Mouse (Mus musculus) CH12.LX (cell line): ENCODE measurements around the gene Dcpp1. TPM values are rescaled to one million over a fixed set of nuclear protein-coding genes. Genes with fewer than 3 reads are reported as not detected.

Experiments used
- DNase-seq: peaks from one replicate; pipeline ENCODE4 v3.0.0-alpha.2; 2013; ENCODE audit errors: extremely low read depth
- H3K27ac ChIP-seq: 2 replicates; pipeline ENCODE4 v1.5.1; 2012; ENCODE audit warnings: low read depth, mild to moderate bottlenecking, control low read depth, moderate library complexity; ENCODE audit not compliant: insufficient read depth
- H3K27me3 ChIP-seq: replicated peaks from 2 replicates; pipeline ENCODE3; 2012; ENCODE audit warnings: inconsistent platforms
- H3K36me3 ChIP-seq, 2 experiments: replicated peaks in 1 of 2; 2 replicates each; pipeline versions ENCODE3 to v1.6.1; 2012; ENCODE audit warnings: inconsistent platforms in 1 of 2, low read length in 1 of 2, mild to moderate bottlenecking in 1 of 2, mixed read lengths in 1 of 2, moderate library complexity in 1 of 2; ENCODE audit not compliant: control insufficient read depth in 1 of 2, insufficient read depth in 1 of 2
- H3K4me1 ChIP-seq, 2 experiments: 2 replicates each; pipeline ENCODE4 v1.6.1; 2012; ENCODE audit warnings: inconsistent platforms in 1 of 2, moderate library complexity in 1 of 2; ENCODE audit not compliant: insufficient read depth in 2 of 2, control insufficient read depth in 1 of 2
- H3K4me2 ChIP-seq: 2 replicates; pipeline ENCODE4 v1.6.1; 2012; ENCODE audit warnings: low read depth, mild to moderate bottlenecking, control low read depth; ENCODE audit not compliant: poor library complexity, insufficient read depth, severe bottlenecking
- H3K4me3 ChIP-seq, 3 experiments: fragments of 150-350 bp in 1 of 3; sonication (generic) in 1 of 3; replicated peaks in 1 of 3; 2 replicates each; pipeline versions ENCODE3 to v1.5.1; 2011 to 2012; ENCODE audit warnings: low read depth in 2 of 3, low read length in 2 of 3, mild to moderate bottlenecking in 2 of 3, moderate library complexity in 2 of 3, control low read depth in 1 of 3, improper control_type of control experiment in 1 of 3, inconsistent platforms in 1 of 3, mixed read lengths in 1 of 3; ENCODE audit not compliant: poor library complexity in 1 of 3
- H3K79me2 ChIP-seq: replicated peaks from 2 replicates; pipeline ENCODE4 v1.6.1; 2012; ENCODE audit warnings: mild to moderate bottlenecking, moderate library complexity; ENCODE audit not compliant: control insufficient read depth, poor library complexity, insufficient read depth, severe bottlenecking; ENCODE audit errors: extremely low read depth
- H3K9ac ChIP-seq: 2 replicates; pipeline ENCODE4 v1.6.1; 2012; ENCODE audit warnings: low read depth, mild to moderate bottlenecking, control low read depth, moderate library complexity; ENCODE audit not compliant: insufficient read depth
- H3K9me3 ChIP-seq: replicated peaks from 2 replicates; pipeline ENCODE3; 2012; ENCODE audit warnings: low read length, inconsistent platforms, mixed read lengths
- BHLHE40 ChIP-seq: IDR thresholded peaks from 2 replicates; pipeline ENCODE4 v1.6.1; 2011; ENCODE audit warnings: mild to moderate bottlenecking, low read depth, low read length, improper control_type of control experiment
- CHD2 ChIP-seq: IDR thresholded peaks from 2 replicates; pipeline ENCODE4 v1.6.1; 2011; ENCODE audit warnings: low read length, improper control_type of control experiment
- CTCF ChIP-seq, 2 experiments: IDR thresholded peaks in 1 of 2; conservative IDR thresholded peaks in 1 of 2; 2 replicates each; pipeline ENCODE4 v1.5.1; 2011 to 2012; ENCODE audit warnings: low read depth in 2 of 2, low read length in 2 of 2, improper control_type of control experiment in 1 of 2, inconsistent platforms in 1 of 2, mild to moderate bottlenecking in 1 of 2, moderate library complexity in 1 of 2
- E2F4 ChIP-seq: IDR thresholded peaks from 2 replicates; pipeline ENCODE4 v1.6.1; 2011; ENCODE audit warnings: low read depth, low read length, improper control_type of control experiment; ENCODE audit not compliant: insufficient replicate concordance
- ELF1 ChIP-seq: IDR thresholded peaks from 2 replicates; pipeline ENCODE4 v1.6.1; 2014; ENCODE audit warnings: low read depth, mild to moderate bottlenecking, inconsistent platforms, low read length, improper control_type of control experiment
- EP300 ChIP-seq: IDR thresholded peaks from 2 replicates; pipeline ENCODE4 v1.6.1; 2011; ENCODE audit warnings: low read length, improper control_type of control experiment
- ETS1 ChIP-seq: conservative IDR thresholded peaks from 2 replicates; pipeline ENCODE4 v1.6.1; 2012; ENCODE audit warnings: low read depth, mild to moderate bottlenecking, inconsistent platforms, low read length, improper control_type of control experiment, moderate library complexity
- KAT2A ChIP-seq: IDR thresholded peaks from 2 replicates; pipeline ENCODE4 v1.6.1; 2012; ENCODE audit warnings: low read length, improper control_type of control experiment, inconsistent platforms; ENCODE audit not compliant: insufficient replicate concordance
- MAX ChIP-seq: IDR thresholded peaks from 2 replicates; pipeline ENCODE4 v1.6.1; 2011; ENCODE audit warnings: low read length, improper control_type of control experiment
- MEF2A ChIP-seq: IDR thresholded peaks from 2 replicates; pipeline ENCODE4 v1.6.1; 2014; ENCODE audit warnings: low read depth, mild to moderate bottlenecking, inconsistent platforms, low read length, improper control_type of control experiment, borderline replicate concordance
- MXI1 ChIP-seq: IDR thresholded peaks from 2 replicates; pipeline ENCODE4 v1.6.1; 2011; ENCODE audit warnings: mild to moderate bottlenecking, low read depth, low read length, improper control_type of control experiment
- PAX5 ChIP-seq: IDR thresholded peaks from 2 replicates; pipeline ENCODE4 v1.6.1; 2012; ENCODE audit warnings: low read length, inconsistent platforms, mixed read lengths
- RAD21 ChIP-seq: IDR thresholded peaks from 2 replicates; pipeline ENCODE4 v1.6.1; 2011; ENCODE audit warnings: low read depth, mild to moderate bottlenecking, low read length, improper control_type of control experiment, moderate library complexity
- SIN3A ChIP-seq: IDR thresholded peaks from 2 replicates; pipeline ENCODE4 v1.6.1; 2012; ENCODE audit warnings: low read length, improper control_type of control experiment, inconsistent platforms
- SMC3 ChIP-seq: IDR thresholded peaks from 2 replicates; pipeline ENCODE4 v1.6.1; 2011; ENCODE audit warnings: low read depth, low read length, improper control_type of control experiment
- TCF12 ChIP-seq: IDR thresholded peaks from 2 replicates; pipeline ENCODE4 v1.6.1; 2014; ENCODE audit warnings: low read depth, mild to moderate bottlenecking, inconsistent platforms, low read length, improper control_type of control experiment
- USF1 ChIP-seq: IDR thresholded peaks from 2 replicates; pipeline ENCODE4 v1.6.1; 2014; ENCODE audit warnings: low read depth, mild to moderate bottlenecking, inconsistent platforms, low read length, improper control_type of control experiment
- USF2 ChIP-seq: conservative IDR thresholded peaks from 2 replicates; pipeline ENCODE4 v1.6.1; 2011; ENCODE audit warnings: low read depth, low read length, improper control_type of control experiment
- dilution Hi-C: fragments of 300-500 bp; cut with MboI; formaldehyde crosslinking; loops from 2 replicates; pipeline ENCODE4 v1.14.3; 2020; ENCODE audit warnings: low sequenced_read_pairs; ENCODE audit not compliant: extremely low pct_unique_long_range_greater_than_20kb, extremely low pct_ligation_motif_present
- in situ Hi-C: fragments of 300-500 bp; cut with MboI; formaldehyde crosslinking; loops from 3 replicates; pipeline ENCODE4 v1.14.3; 2019; ENCODE audit warnings: low sequenced_read_pairs, low pct_ligation_motif_present, low pct_unique_long_range_greater_than_20kb, mixed read lengths
- polyA plus RNA-seq: library from polyadenylated mRNA; unstranded; fragments of >175 nt; gene quantifications from 2 replicates; pipeline ENCODE4 v1.2.1, GENCODE M21; 2012; ENCODE audit warnings: low read depth; ENCODE audit not compliant: insufficient read length
- total RNA-seq, 2 experiments: library from RNA; depleted of rRNA; stranded (reverse); fragments of 300-350 nt in 1 of 2; fragments of >200 nt in 1 of 2; gene quantifications; 2 replicates each; pipeline ENCODE4 v1.2.3; 2012 to 2014

Dcpp1 gene
- total and polyA plus RNA-seq, 3 experiments: not detected

DNA sequence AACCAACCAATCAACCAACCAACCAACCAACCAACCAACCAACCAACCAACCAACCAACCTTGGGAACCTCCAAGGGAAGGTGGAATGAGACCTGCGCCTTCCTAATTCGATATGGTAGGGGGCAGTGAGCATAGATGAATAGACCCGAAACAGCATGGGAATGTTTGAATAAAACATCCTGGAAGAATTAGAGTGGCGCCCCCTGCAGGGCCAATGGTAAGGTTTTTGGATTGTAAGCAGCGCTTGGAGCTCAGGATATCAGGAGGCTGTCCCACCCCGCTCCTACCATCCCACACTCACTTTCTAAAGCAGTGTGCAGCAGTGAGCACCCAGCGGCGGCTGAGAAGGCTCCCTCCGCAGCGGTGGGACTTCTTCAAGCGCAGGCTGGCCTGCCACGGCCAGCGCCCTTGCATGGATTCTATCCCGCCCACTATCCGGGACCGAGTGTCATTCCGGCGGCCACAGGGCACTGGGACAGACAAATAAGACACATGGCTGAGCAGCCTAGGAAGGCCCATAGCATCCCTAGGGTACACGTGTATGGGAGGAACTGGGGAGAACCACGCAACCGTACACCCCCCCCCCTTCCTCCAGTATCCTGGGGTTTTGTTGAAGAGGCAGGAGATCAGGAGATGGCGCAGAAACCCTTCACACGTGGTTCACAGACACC, 37.4 kb upstream of the Dcpp1 start:
- Histone ChIP-seq H3K27me3 (no peaks in the 10 kb centered on the region), H3K9me3 (no peaks in the 10 kb centered on the region), H3K9ac (no peak overlapping the region), H3K36me3 (no peaks in the 10 kb centered on the region), H3K4me3 (peak overlapping the region in 1 of 3 experiments; percentile 11), H3K79me2 (no peaks in the 10 kb centered on the region), H3K4me1 (peaks cover 4 to 5% of the 10 kb centered on the region in 2 experiments; a peak in 1 of 4 replicates), H3K4me2 (no peak overlapping the region), H3K27ac (no peak overlapping the region)
- dilution Hi-C loops: no loop called here
- TF ChIP-seq CTCF (conservative IDR thresholded peaks at IDR 0.05 in 1 of 2, IDR thresholded peaks at IDR 0.05 in 1 of 2; ENCODE audit: low read depth in 2 of 2, low read length in 2 of 2) (peak in 1 of 2 experiments; percentile 50; a peak in 2 of 4 replicates), SMC3 (0 out of 2 replicates have a peak, but pooled peaks have one; percentile 18), EP300 (no peak)
- in situ Hi-C loops: no loop called here
- DNase-seq: no peak

DNA sequence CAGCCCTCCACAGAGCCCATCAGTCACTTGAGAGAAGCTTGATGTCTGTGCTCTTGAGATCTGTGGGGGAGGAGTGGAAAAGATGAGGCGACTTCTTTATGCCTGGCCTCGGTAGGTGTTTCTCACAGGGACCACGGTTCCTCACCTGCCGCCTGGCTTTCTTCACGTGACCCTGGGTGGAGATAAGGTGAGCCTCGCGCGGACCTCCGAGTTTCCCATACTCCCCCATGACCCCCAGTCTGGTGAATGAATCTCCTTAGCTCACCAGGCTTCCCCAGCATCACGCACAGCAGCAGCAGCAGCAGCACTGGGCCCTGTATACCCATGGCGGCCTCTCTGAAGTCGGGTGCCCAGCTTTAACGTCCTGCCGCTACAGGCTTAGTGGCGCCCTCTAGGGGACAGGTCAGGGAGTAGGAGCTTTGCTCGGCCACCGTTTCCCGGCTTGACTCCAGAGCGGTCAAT, 36.8 kb upstream of the Dcpp1 start, which contains the start of the genes Prss32 and Prss41:
Gene Prss32, plus strand, starts transcription at position 44 of the 462 bp plus-strand sequence.
Gene Prss41, minus strand, starts transcription at position 361 of the 462 bp plus-strand sequence.
- Histone ChIP-seq H3K36me3 (no peaks in the 10 kb centered on the region), H3K79me2 (no peaks in the 10 kb centered on the region), H3K9ac (no peak within 1 kb of the TSS), H3K27ac (no peak within 1 kb of the TSS), H3K9me3 (no peaks in the 10 kb centered on the region), H3K4me1 (peaks cover 4 to 5% of the 10 kb centered on the region in 2 experiments; a peak in 1 of 4 replicates), H3K4me2 (peak within 1 kb of the TSS; percentile 13; the same call in 1 of the 2 replicates), H3K4me3 (peak within 1 kb of the TSS in 1 of 3 experiments; percentile 11), H3K27me3 (no peaks in the 10 kb centered on the region)
- TF ChIP-seq BHLHE40: peak; percentile 82
- TF ChIP-seq USF2: no peak
- no peak for TF ChIP-seq ELF1
- no peak for TF ChIP-seq CHD2
- TF ChIP-seq ETS1: no peak
- TF ChIP-seq SIN3A: no peak
- TF ChIP-seq MXI1: no peak
- TF ChIP-seq KAT2A: no peak
- 0 out of 2 replicates have a peak, but pooled peaks have one; percentile 35 for TF ChIP-seq MAX
- TF ChIP-seq RAD21: peak; percentile 48
- TF ChIP-seq E2F4: no peak
- TF ChIP-seq MEF2A: no peak
- 0 out of 2 replicates have a peak, but pooled peaks have one; percentile 37 for TF ChIP-seq TCF12
- no peak for TF ChIP-seq PAX5
- TF ChIP-seq USF1: peak; percentile 31; the same call in 1 of the 2 replicates
- TF ChIP-seq CTCF (conservative IDR thresholded peaks at IDR 0.05 in 1 of 2, IDR thresholded peaks at IDR 0.05 in 1 of 2; ENCODE audit: low read depth in 2 of 2, low read length in 2 of 2): peak; percentile 35 to 76; a peak in 3 of 4 replicates
- TF ChIP-seq SMC3: peak; percentile 40
- dilution Hi-C loops: no loop called here
- peak; percentile 48 for DNase-seq
- in situ Hi-C loops: no loop called here
